Mouse (Mus musculus) erythroblast, embryonic 14.5 days (primary cell): ENCODE data around the gene Fam129a.

Source experiments
- GATA1 ChIP-seq: IDR thresholded peaks from 2 replicates; pipeline ENCODE4 v1.6.1; 2012; ENCODE audit warnings: low read length, inconsistent platforms, mixed read lengths
- TAL1 ChIP-seq: IDR thresholded peaks from 3 replicates; pipeline ENCODE4 v1.6.1; 2012; ENCODE audit warnings: low read length, inconsistent platforms, mixed read lengths

DNA sequence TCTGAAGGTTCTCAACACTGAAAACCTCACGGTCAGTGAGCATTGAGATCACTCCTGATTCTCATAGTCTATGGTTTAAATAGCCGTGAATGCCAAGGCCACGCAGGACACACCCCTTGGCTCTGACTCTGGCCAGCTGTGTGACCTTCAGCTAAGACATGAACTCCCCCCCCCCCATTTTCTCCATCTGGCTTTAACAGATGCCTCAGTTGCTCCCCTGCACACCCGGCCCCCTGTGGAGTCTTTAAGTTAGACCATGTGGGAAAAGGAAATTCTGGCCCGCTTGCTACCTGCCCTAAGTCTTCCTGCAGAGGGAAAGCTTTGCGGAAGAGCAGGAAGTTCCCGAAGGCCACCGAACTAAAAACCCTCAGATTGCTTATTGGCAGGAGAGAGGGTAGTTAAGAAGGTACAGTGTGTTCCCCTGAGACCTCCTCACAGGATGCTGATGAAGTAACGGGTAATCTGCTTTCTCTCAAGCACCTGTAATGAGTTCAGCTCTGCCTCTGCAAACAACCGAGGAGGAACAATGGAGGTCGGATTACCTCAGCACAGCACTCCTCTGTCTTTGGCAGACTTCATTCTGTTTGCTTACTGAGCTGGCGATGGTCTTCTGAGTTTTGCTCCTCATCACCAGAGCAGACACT lies 114.8 kb downstream of the Fam129a start:
- TF ChIP-seq TAL1 (no peak), GATA1 (no peak)
